Mouse (Mus musculus): Measurements from ENCODE around the gene Fut9.
A peak's percentile ranks its signal among the peaks of the same experiment; 100 is the strongest.

Fut9 gene

GRCm38 (mm10) chr4:25799476-25800283 is at the start of gene Fut9:
Fut9 (minus strand) TSS chr4:25800244.
- DNase-seq, result peak; percentile 91 to 93

GRCm38 (mm10) chr4:25815783-25816182 is 15.7 kb upstream of the Fut9 start:
- peak in 1 of 2 experiments; percentile 9 for DNase-seq

GRCm38 (mm10) chr4:25813340-25813739 is 13.3 kb upstream of the Fut9 start:
- DNase-seq, result no peak

- DNase-seq, result no peak
These were observed 10.0 kb upstream of the Fut9 start for GRCm38 (mm10) chr4:25810058-25810457.

GRCm38 (mm10) chr4:25801751-25802150 is 1.7 kb upstream of the Fut9 start:
- DNase-seq, result no peak

GRCm38 (mm10) chr4:25800284-25800616 is 206 bp upstream of the Fut9 start:
- no peak for DNase-seq

- DNase-seq, result no peak
These were observed 981 bp downstream of the Fut9 start for GRCm38 (mm10) chr4:25799051-25799475.

- peak; percentile 16 to 36 for DNase-seq
These were observed 1.6 kb downstream of the Fut9 start for GRCm38 (mm10) chr4:25798412-25798811.

GRCm38 (mm10) chr4:25796149-25796548 is 3.9 kb downstream of the Fut9 start:
- DNase-seq, result no peak

- DNase-seq, result no peak
These were observed 14.8 kb downstream of the Fut9 start for GRCm38 (mm10) chr4:25785276-25785675.

GRCm38 (mm10) chr4:25768657-25769056 is 31.4 kb downstream of the Fut9 start:
- DNase-seq, result peak; percentile 43 to 73

GRCm38 (mm10) chr4:25763091-25763490 is 37.0 kb downstream of the Fut9 start:
- peak; percentile 22 to 52 for DNase-seq

GRCm38 (mm10) chr4:25757909-25758548 is 42.0 kb downstream of the Fut9 start:
- peak; percentile 12 to 26 for DNase-seq

GRCm38 (mm10) chr4:25741553-25741952 is 58.5 kb downstream of the Fut9 start:
- DNase-seq, result no peak

GRCm38 (mm10) chr4:25738782-25739181 is 61.3 kb downstream of the Fut9 start:
- no peak for DNase-seq

GRCm38 (mm10) chr4:25721576-25721975 is 78.5 kb downstream of the Fut9 start:
- DNase-seq, result no peak

GRCm38 (mm10) chr4:25713907-25714306 is 86.1 kb downstream of the Fut9 start:
- DNase-seq, result no peak

- no peak for DNase-seq
These were observed 115.1 kb downstream of the Fut9 start for GRCm38 (mm10) chr4:25684976-25685375.

GRCm38 (mm10) chr4:25664196-25664595 is 135.8 kb downstream of the Fut9 start:
- DNase-seq, result peak; percentile 19 to 41

- no peak for DNase-seq
These were observed 138.8 kb downstream of the Fut9 start for GRCm38 (mm10) chr4:25661204-25661727.

GRCm38 (mm10) chr4:25658792-25659191 is 141.3 kb downstream of the Fut9 start:
- peak; percentile 29 to 54 for DNase-seq

- DNase-seq, result no peak
These were observed 148.1 kb downstream of the Fut9 start for GRCm38 (mm10) chr4:25651902-25652301.

- no peak for DNase-seq
These were observed 151.9 kb downstream of the Fut9 start for GRCm38 (mm10) chr4:25648107-25648506.

- DNase-seq, result no peak
These were observed 152.5 kb downstream of the Fut9 start for GRCm38 (mm10) chr4:25647593-25647992.

All from cerebellum, postnatal 14 days (tissue).